Mouse (Mus musculus): ENCODE data around the gene Vldlr.

Vldlr gene

GRCm38 (mm10) chr19:27216318-27216717 is at the start of gene Vldlr:
Gene Vldlr (plus strand): TSS chr19:27216484.
- ATAC-seq (ENCODE audit: low TSS enrichment) = peak; percentile 18

GRCm38 (mm10) chr19:27167601-27168319 is 48.5 kb upstream of the Vldlr start:
- no peak for ATAC-seq (ENCODE audit: low TSS enrichment)

GRCm38 (mm10) chr19:27173836-27174235 is 42.4 kb upstream of the Vldlr start:
- no peak for ATAC-seq (ENCODE audit: low TSS enrichment)

DNA sequence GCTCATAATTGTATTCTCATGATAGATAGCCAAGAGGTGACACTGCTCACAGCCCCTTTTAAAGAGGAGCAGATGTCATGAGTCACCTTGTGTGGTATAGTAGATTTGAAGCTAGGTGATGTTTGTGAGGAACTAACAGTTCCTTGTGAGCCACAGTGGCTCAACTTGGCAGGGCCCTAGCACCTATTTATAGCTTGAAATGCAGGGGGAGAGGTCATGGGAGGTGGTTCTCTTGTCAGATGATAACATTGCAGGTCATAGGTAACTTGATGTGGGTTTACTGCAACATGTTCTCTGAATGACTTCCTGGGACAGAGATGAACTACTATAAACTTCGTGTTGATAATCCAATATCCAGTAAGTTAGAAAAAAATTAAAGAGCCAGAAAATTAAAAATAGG is 40.7 kb upstream of the Vldlr start:
- ATAC-seq (ENCODE audit: low TSS enrichment) = no peak

- ATAC-seq (ENCODE audit: low TSS enrichment) = no peak
These were observed 39.7 kb upstream of the Vldlr start for GRCm38 (mm10) chr19:27176558-27176957.

DNA sequence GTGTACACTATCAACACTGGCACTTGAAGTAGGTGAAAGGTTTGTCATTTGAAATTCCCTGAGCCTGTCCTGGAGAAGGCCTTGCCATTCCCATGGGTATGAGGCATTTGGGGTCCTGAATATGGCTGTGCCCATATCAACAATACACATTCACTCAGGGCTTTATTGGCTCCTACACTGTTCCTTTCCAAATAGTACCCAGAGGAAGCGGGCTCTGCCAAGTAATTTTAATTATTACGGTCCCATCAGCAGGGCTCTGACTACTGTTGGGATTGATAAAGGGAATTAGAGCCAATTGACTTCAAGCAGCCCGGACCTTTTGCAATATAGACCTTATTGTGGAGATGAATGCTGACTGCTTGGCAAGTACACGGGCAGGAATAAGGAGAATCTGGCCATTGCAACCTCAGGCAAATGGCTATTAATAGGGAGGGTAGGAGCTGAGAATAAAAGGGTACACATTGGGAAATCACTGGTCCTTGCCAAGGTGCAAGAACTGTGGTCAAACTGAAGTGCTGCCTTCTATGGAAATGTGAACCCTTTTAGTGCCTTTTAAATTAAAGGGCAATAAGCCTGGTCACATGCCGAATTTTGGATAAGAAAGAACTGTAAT is 38.0 kb upstream of the Vldlr start:
- no peak for ATAC-seq (ENCODE audit: low TSS enrichment)

DNA sequence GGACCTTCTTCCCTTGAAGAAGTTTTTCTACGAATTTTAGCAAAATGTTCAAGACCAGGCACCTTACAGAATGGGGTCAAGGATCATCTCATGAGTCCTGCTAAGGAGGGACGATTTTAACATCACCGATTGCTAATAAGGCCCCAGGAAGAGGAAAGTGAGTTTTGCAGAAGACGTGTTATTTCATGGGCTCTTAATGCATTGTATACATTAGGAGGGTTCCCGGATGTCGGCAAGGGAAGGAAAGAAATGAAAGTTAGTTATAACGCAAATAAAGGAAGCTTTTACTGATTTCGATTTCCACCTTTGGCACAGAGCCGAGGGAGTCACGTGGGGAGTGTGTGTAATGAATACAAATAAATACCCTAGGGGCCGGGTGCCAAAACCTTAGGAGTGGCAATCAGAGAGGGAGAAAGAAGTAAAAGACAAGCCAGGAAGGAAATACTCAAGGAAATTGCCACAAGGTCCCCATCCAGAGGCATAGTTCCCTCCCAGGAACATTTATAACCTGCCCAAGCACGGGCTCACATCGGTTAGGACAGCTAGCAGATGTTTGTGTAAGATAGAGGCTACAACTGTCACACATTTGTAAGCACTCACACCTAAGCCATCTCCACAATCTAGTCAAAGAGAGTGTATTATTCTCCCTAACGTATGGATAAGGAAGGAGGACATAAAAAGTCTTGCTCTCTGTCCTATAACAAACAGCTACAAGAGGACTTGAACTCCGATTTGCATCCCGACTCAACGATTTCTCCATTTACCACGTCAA is 35.7 kb upstream of the Vldlr start:
- no peak for ATAC-seq (ENCODE audit: low TSS enrichment)

DNA sequence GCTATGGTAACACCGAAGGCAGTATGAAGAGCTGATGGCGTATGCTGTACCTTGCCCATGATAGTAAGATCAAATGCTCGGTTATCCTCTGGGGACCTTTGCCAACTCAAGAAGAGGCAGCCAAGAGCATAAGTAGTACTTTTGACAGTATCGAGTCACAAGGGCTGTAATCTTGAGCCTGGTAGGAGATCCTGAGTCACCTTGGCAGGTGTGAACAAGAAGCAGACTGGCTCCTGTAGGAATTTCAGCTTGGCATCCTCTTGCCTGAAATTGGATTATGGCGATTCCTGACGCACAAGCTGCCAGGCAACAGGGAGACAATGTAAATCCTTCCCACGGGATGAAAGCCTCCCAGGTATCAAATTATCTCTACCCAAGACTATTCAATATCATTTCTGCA is 32.8 kb upstream of the Vldlr start:
- no peak for ATAC-seq (ENCODE audit: low TSS enrichment)

- peak; percentile 93 for ATAC-seq (ENCODE audit: low TSS enrichment)
These were observed 12.5 kb upstream of the Vldlr start for GRCm38 (mm10) chr19:27203711-27204238.

DNA sequence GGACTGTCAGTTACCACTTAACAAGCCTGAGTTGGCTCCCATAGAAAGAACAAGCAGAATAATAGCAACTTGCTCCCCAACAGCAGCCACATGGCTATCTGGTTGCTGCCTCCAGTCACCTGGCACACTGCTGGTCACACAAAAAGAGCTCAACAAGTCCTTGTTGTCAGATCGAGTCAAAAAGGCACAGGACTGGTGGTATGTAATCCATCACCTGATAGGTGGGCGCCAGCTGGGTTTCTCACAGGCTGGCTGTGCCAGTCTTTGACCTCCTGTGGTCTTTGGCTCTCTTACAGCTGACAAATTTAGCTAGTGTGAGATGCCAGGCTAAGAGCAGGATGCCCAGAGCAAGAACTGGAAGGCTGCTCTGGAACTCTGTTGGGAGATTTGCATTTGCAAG is 5.3 kb upstream of the Vldlr start:
- no peak for ATAC-seq (ENCODE audit: low TSS enrichment)

DNA sequence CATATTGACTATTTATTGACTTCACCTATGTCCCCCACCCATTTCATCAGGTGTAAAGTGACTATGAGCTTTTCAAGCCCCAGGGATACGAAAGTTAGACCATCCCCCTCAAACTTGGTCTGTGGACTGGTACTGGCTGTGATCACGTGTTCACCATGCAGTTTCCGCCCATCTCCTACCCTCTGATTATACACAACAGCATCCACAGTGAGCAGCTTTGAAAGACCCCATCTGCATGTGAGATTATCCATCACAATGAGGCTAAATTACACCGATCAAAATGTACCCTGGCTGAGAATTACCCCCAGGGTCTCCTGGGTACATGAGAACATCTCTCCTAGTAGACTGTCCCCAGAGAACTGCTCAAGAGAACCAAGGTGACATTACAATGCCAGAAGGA is 688 bp upstream of the Vldlr start:
- no peak for ATAC-seq (ENCODE audit: low TSS enrichment)

DNA sequence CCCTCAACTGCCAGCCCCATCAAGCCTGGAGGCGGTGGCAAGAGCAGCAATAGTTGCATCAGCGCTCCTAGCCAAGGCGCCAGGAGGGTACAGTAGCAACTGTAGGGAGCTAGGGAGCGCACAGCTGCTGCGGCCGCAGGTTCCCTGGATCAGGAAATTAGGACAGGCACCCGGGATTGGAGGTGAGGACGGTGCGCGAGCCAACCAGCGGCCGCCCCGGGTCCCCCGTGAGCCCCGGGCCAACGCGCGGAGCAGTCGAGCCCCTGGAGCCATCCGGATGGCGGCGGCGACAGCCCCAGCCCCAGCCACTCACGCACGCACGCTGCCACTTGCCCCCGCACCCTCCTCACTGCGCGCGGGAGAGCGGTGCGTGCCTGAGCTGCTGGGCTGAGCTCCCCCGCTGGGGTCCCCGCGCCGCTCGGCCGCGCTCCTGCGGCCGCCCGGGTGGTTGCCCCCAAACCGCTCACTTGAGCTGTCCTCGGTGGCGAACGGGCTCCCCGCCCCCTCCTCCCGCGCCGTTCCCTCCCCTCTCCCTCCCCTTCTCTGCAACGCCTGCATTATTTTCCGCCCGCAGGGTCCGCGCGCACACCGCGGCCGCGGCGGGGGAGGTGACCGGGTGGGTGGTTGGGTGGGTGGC is 601 bp downstream of the Vldlr start:
- peak; percentile 66 for ATAC-seq (ENCODE audit: low TSS enrichment)

DNA sequence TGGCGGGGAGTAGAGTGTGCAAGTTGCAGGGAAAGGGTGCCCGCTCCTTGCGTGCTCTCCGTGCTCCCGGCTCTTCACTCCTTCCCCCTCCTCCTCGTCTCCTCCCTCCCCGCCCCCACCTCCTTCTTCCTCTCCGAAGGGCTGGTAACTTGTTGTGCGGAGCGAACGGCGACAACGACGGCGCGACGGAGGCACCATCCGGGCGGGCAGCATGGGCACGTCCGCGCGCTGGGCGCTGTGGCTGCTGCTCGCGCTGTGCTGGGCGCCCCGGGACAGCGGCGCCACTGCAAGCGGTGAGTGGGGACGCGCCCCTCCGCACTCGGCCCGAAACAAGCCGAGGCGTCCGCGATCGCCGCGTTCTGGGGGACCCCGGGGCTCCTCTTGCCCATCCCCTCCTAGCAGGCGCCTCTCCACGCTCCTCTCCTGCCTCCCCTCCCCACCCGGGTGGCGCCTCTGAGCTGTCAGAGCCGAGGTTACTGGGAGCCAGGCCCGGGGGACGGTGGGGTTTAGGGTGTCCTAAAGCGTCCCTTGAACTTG is 1.2 kb downstream of the Vldlr start:
- peak; percentile 60 for ATAC-seq (ENCODE audit: low TSS enrichment)

- peak; percentile 45; the same call in 1 of the 2 replicates for ATAC-seq (ENCODE audit: low TSS enrichment)
These were observed 1.7 kb downstream of the Vldlr start for GRCm38 (mm10) chr19:27217941-27218411.

DNA sequence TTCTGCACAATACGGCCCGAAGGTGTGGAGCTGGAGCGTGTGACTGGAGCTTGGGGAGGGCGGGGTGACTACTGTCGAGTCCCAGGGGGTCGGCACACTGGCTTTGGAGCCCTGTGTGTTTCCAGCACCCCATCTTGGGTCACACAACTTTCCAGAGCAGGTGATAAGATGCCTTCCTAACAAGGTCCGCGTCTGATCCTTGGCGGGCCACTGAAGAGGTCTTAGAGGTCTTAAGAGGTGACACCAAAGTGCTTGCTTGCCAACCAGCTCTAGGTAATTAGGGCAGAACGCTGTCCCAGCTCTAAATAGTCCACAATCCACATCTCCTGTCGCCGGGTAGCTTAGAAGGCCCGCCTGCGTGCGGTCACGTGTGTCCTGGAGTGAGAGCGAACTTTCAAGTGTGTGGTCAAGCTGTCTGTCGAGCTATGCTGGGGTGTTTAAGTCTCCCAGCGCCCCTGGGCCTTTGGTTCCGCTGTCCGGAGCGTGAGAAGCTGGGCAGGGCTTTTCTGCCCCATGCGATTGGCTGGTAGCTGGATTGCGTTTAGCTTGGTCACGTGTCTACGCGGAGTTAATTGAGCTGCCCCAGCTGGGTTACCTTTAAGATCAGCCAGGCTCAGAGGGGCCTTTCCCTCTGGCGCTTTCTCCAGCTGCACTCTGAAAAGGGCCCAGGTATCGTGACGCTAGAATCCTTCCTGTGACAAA is 2.4 kb downstream of the Vldlr start:
- peak; percentile 20 for ATAC-seq (ENCODE audit: low TSS enrichment)

DNA sequence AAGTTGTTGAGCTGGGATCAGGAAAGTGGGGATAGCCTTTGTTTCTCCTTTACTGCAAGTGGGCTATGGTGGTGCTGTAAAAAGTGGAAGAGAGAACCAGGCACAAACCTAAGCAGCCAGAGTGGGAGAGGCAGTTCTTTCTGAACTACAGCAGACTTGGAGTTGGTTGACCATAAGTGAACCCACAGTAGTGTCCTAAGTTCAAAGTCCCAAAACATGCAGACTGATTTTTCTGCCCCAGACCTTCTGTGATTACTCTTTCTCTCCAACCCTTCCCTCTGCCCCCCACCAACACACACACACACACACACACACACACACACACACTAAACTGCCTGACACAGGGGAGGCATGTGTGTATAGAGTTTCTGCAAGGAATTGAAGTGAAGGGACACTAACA is 3.3 kb downstream of the Vldlr start:
- ATAC-seq (ENCODE audit: low TSS enrichment) = no peak

DNA sequence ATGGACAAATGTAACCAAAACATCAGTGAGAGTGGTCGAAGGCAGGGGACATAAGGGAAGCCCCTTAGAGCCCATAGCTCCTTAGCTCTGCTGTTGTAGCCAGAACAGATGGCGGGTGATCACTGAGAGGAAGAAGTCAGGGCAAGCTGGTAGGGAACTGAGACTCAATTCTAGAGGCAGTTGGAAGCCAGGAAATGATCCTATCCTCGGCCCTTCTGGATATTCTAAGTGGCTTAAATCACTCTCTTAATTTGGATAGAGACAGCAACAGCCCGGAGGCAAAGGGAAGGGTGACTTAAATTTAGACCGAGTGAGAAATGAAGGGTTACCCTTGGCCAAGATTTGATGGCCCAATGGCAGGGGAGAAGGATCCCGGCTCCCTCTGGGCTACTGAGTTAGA is 6.8 kb downstream of the Vldlr start:
- no peak for ATAC-seq (ENCODE audit: low TSS enrichment)

GRCm38 (mm10) chr19:27224356-27224755 is 8.1 kb downstream of the Vldlr start:
- no peak for ATAC-seq (ENCODE audit: low TSS enrichment)

DNA sequence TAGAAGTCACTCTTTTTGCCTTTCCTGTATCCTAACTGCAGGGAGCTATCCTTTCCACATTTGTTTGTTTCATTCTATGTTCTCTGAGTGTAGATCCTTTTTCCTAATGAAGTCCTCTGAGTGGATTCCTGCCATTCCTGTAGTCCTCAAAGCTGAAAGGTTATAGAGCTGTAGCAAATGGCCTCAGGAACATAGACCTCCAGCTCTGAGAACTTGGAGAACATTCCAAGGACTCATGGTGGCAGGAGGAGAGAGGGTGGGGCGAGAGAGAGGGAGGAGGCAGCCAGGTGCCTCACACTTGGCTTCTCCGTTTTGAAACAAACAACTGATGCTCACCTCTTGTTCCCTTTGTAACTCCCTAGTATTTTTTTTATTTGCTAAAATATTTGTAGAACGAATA is 10.3 kb downstream of the Vldlr start:
- ATAC-seq (ENCODE audit: low TSS enrichment) = no peak

GRCm38 (mm10) chr19:27227131-27227530 is 10.8 kb downstream of the Vldlr start:
- ATAC-seq (ENCODE audit: low TSS enrichment) = peak; percentile 81

GRCm38 (mm10) chr19:27228254-27228653 is 12.0 kb downstream of the Vldlr start:
- ATAC-seq (ENCODE audit: low TSS enrichment) = no peak

All from frontal cortex, adult (tissue).